Mouse (Mus musculus): Measurements from ENCODE around the gene G6pc3. TPM values are rescaled to one million over a fixed set of nuclear protein-coding genes. Genes with fewer than 3 reads are reported as not detected.
A peak's percentile ranks its signal among the peaks of the same experiment; 100 is the strongest.

Gene G6pc3
- total and polyA plus RNA-seq, 2 experiments from 2014 or later: 42.0 to 68.5 TPM

DNA sequence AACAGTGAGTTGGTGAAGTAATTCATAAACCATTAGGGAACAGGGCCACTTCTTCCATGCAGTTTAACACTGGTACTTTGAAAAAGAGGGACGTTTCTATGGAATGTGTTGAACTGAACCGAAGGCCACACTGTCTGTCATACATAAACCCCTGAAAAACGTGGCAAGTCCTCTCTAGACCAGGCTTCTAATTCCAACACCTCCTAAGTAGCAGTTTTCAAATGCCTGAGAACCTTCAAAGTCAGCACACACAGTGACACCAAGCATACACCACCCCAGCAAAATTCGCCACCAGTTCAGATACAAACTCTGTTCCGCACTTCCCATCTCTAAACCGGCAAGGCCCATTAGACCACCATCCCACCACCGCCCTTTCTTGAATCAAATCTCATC, 5.2 kb upstream of the G6pc3 start:
- H3K4me3 ChIP-seq (ENCODE audit: low read depth, low read length): peak overlapping the region; percentile 86
- H3K27me3 ChIP-seq (ENCODE audit: insufficient read depth, low read length): no peaks in the 10 kb centered on the region
- ATAC-seq (ENCODE audit: low FRiP score) (no peak), DNase-seq (ENCODE audit: low spot score) (no peak)
- peak overlapping the region; percentile 72 for H3K4me2 ChIP-seq (ENCODE audit: low read depth, low read length, poor library complexity, severe bottlenecking)
- peaks cover 9% of the 10 kb centered on the region; the same call in 1 of the 2 replicates for H3K36me3 ChIP-seq (ENCODE audit: insufficient read depth, low read length)
- TF ChIP-seq CTCF (IDR thresholded peaks at IDR 0.05): no peak
- 0 out of 2 replicates have a peak, but pooled peaks cover 7% of the 10 kb centered on the region for H3K4me1 ChIP-seq (ENCODE audit: insufficient read depth, low read length)
- WGBS: 3% methylated on average over 7 of the region's 7 CpGs
- no peaks in the 10 kb centered on the region for H3K9me3 ChIP-seq (ENCODE audit: low read length)
- H3K9ac ChIP-seq (replicated peaks; ENCODE audit: low read length, poor library complexity, severe bottlenecking): peak overlapping the region; percentile 92
- H3K27ac ChIP-seq (ENCODE audit: low read depth, low read length): peak overlapping the region; percentile 95

DNA sequence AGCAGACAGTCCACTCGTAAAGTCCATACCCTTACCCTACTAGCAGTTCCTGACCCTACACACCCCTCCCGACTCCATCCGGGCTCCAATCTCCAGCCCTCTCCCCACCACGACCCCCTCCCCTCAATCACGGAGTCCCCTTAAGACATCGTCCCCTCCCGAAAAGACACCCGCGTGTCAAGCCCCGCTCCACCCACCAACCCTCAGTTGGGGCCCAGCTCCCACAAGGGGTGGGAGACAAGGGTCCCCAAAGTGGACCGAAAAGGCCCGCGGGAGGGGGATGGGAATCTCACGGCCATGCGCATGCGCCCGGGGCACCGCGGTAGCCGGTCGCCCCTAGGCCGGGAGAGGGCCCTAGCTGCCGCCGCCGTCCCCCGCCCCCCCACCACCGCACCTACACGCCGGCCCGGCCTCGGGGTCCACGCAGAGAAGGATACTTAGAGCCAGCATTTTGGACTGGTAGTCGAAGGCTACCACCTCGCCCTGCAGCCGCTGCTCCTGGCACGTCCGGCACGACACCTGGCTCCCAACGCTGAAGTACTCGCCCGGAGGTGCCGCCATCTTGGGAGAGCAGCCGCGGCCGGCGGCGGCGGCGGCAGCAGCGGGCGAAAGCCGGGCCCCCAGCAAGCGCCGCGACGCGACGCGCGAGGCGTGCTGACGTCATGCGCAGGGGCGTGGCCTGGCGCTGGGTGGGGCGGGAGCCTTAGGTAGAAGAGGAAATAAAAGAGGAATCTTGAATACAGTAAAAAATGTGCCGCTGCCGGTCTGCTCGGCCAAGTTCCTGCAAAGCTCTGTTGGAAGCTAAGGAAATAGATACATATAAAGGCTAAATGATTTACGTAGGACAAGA, 4.5 kb upstream of the G6pc3 start, which contains the start of gene Lsm12:
Lsm12 (minus strand) TSS at position 651 of the 850 bp plus-strand sequence.
- Histone ChIP-seq H3K4me1 (ENCODE audit: insufficient read depth, low read length) (0 out of 2 replicates have a peak, but pooled peaks cover 8% of the 10 kb centered on the region), H3K36me3 (ENCODE audit: insufficient read depth, low read length) (peaks cover 9% of the 10 kb centered on the region; the same call in 1 of the 2 replicates), H3K9ac (replicated peaks; ENCODE audit: low read length, poor library complexity, severe bottlenecking) (peak within 1 kb of the TSS; percentile 92), H3K27me3 (ENCODE audit: insufficient read depth, low read length) (no peaks in the 10 kb centered on the region), H3K4me2 (ENCODE audit: low read depth, low read length, poor library complexity, severe bottlenecking) (peak within 1 kb of the TSS; percentile 72), H3K27ac (ENCODE audit: low read depth, low read length) (peak within 1 kb of the TSS; percentile 95), H3K4me3 (ENCODE audit: low read depth, low read length) (peak within 1 kb of the TSS; percentile 86), H3K9me3 (ENCODE audit: low read length) (no peaks in the 10 kb centered on the region)
- no peak for TF ChIP-seq CTCF (IDR thresholded peaks at IDR 0.05)
- DNase-seq (ENCODE audit: low spot score): peak; percentile 94
- peak; percentile 87 for ATAC-seq (ENCODE audit: low FRiP score)
- under 1% methylated on average over 67 of the region's 70 CpGs for WGBS

DNA sequence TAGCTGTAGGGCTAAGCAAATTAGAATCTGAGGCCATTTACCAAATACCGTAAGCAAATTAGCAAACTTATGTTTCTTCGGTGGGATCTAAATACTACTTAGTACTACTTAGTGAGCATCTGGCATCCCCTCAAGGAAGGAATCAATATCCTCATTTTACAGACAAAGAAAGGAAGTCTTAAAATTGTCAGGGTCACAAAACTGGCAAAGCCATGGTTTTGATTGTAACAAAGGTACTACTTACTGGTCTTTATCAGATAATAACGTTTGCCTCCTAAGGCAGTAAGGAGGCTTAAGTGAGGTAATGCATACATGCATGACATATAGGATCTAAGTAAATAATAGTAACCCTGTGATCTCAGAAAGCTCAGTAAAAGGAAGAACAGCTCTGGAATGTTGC, 3.7 kb upstream of the G6pc3 start:
- Histone ChIP-seq H3K27me3 (ENCODE audit: insufficient read depth, low read length) (no peaks in the 10 kb centered on the region), H3K27ac (ENCODE audit: low read depth, low read length) (peak overlapping the region; percentile 95), H3K36me3 (ENCODE audit: insufficient read depth, low read length) (peaks cover 9% of the 10 kb centered on the region; the same call in 1 of the 2 replicates), H3K9ac (replicated peaks; ENCODE audit: low read length, poor library complexity, severe bottlenecking) (peak overlapping the region; percentile 92), H3K9me3 (ENCODE audit: low read length) (no peaks in the 10 kb centered on the region), H3K4me3 (ENCODE audit: low read depth, low read length) (peak overlapping the region; percentile 86), H3K4me1 (ENCODE audit: insufficient read depth, low read length) (peaks cover 11% of the 10 kb centered on the region), H3K4me2 (ENCODE audit: low read depth, low read length, poor library complexity, severe bottlenecking) (peak overlapping the region; percentile 72)
- DNase-seq (ENCODE audit: low spot score) (no peak), ATAC-seq (ENCODE audit: low FRiP score) (no peak)
- 52% methylated on average over 3 of the region's 3 CpGs for WGBS
- no peak for TF ChIP-seq CTCF (IDR thresholded peaks at IDR 0.05)

DNA sequence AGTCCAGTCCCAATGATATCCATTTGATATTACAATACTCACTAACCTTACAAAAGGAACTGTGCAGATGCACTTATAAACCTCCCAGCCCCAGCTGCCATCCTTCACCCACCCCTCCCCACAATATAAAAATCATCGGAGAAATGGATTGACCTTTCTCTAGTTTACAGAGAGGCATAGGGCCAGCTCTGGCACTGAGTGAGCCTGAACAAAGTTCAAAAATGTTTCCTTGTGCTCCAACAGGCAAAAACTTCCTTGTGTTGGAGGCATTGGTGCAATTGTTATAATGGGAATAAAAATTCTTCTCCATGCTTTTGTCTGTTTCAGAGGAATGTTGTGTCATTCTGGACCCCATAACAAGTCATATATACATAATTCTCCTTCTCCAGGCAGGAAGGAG, 3.2 kb upstream of the G6pc3 start:
- H3K27ac ChIP-seq (ENCODE audit: low read depth, low read length): no peak overlapping the region
- ATAC-seq (ENCODE audit: low FRiP score): no peak
- H3K4me3 ChIP-seq (ENCODE audit: low read depth, low read length): no peak overlapping the region
- 96% methylated on average over 1 of the region's 1 CpGs for WGBS
- no peak overlapping the region for H3K9ac ChIP-seq (replicated peaks; ENCODE audit: low read length, poor library complexity, severe bottlenecking)
- H3K36me3 ChIP-seq (ENCODE audit: insufficient read depth, low read length): peaks cover 8% of the 10 kb centered on the region; the same call in 1 of the 2 replicates
- no peaks in the 10 kb centered on the region for H3K9me3 ChIP-seq (ENCODE audit: low read length)
- H3K4me1 ChIP-seq (ENCODE audit: insufficient read depth, low read length): peaks cover 16% of the 10 kb centered on the region
- no peak for DNase-seq (ENCODE audit: low spot score)
- no peak overlapping the region for H3K4me2 ChIP-seq (ENCODE audit: low read depth, low read length, poor library complexity, severe bottlenecking)
- H3K27me3 ChIP-seq (ENCODE audit: insufficient read depth, low read length): no peaks in the 10 kb centered on the region
- no peak for TF ChIP-seq CTCF (IDR thresholded peaks at IDR 0.05)

DNA sequence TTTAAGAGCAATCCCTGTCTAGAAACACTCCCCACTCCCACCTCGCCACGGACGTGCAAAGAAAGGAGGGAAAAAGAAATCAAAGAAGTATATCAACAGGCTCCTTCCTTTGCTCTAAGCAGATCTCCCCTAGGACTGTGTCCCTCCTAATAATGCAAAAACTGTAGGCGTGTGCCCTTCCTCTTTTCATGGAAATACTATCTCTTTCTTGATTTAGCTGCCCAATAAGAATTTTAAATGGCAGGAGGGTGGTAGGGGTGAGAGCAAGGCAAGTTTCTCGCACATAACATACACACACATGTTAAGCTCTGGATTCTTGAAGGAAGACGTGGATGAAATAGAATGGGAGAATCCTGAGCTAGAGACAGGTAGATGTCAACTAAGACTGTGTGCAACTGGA, 440 bp upstream of the G6pc3 start:
- DNase-seq (ENCODE audit: low spot score) (no peak), ATAC-seq (ENCODE audit: low FRiP score) (no peak)
- H3K27me3 ChIP-seq (ENCODE audit: insufficient read depth, low read length): no peaks in the 10 kb centered on the region
- H3K36me3 ChIP-seq (ENCODE audit: insufficient read depth, low read length): peaks cover 5% of the 10 kb centered on the region; the same call in 1 of the 2 replicates
- peak overlapping the region; percentile 73 for H3K27ac ChIP-seq (ENCODE audit: low read depth, low read length)
- 0 out of 2 replicates have a peak overlapping the region, but pooled peaks have one; percentile 20 for H3K9ac ChIP-seq (replicated peaks; ENCODE audit: low read length, poor library complexity, severe bottlenecking)
- peak overlapping the region; percentile 55 for H3K4me3 ChIP-seq (ENCODE audit: low read depth, low read length)
- H3K9me3 ChIP-seq (ENCODE audit: low read length): no peaks in the 10 kb centered on the region
- H3K4me2 ChIP-seq (ENCODE audit: low read depth, low read length, poor library complexity, severe bottlenecking): peak overlapping the region; percentile 81
- 65% methylated on average over 6 of the region's 6 CpGs for WGBS
- TF ChIP-seq CTCF (IDR thresholded peaks at IDR 0.05): no peak
- H3K4me1 ChIP-seq (ENCODE audit: insufficient read depth, low read length): peaks cover 13% of the 10 kb centered on the region

DNA sequence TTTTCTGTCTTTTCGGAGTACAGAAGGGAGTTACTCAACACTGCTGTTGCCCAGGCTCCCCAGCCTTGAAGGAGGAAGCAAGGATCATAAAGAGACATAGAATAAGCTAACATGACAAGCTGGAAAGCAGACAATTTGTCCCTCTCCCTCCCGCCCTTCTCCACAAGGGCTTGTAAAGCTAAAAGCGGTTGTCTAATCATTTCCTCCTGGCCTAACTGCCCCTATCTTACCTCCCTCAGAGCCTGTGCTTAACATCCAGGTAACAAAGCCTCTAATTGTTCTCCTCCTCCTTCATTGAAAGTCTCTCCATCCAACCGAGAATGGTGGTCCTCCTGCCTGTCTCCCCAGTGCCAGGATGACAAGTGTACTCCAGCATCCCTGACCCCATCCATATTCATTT, 1.4 kb downstream of the G6pc3 start:
- 44% methylated on average over 4 of the region's 4 CpGs for WGBS
- H3K27me3 ChIP-seq (ENCODE audit: insufficient read depth, low read length): no peaks in the 10 kb centered on the region
- H3K36me3 ChIP-seq (ENCODE audit: insufficient read depth, low read length): peaks cover 13% of the 10 kb centered on the region
- no peak overlapping the region for H3K27ac ChIP-seq (ENCODE audit: low read depth, low read length)
- peaks cover 13% of the 10 kb centered on the region for H3K4me1 ChIP-seq (ENCODE audit: insufficient read depth, low read length)
- no peaks in the 10 kb centered on the region for H3K9me3 ChIP-seq (ENCODE audit: low read length)
- H3K4me3 ChIP-seq (ENCODE audit: low read depth, low read length): no peak overlapping the region; the same call in 1 of the 2 replicates
- H3K9ac ChIP-seq (replicated peaks; ENCODE audit: low read length, poor library complexity, severe bottlenecking): peak overlapping the region; percentile 42; the same call in 1 of the 2 replicates
- no peak for DNase-seq (ENCODE audit: low spot score)
- H3K4me2 ChIP-seq (ENCODE audit: low read depth, low read length, poor library complexity, severe bottlenecking): peak overlapping the region; percentile 81
- no peak for ATAC-seq (ENCODE audit: low FRiP score)
- no peak for TF ChIP-seq CTCF (IDR thresholded peaks at IDR 0.05)
